Mouse (Mus musculus) intestine, embryonic 14.5 days (tissue): ENCODE results near the gene Lcn3. TPM values are rescaled to one million over a fixed set of nuclear protein-coding genes. Genes with fewer than 3 reads are reported as not detected.
"Not testable (repeated sequence)": the region's sequence is repeated elsewhere in the genome, so short reads cannot be mapped to it uniquely, and the experiment has no call there.

Experiments used
- ATAC-seq: fragments of 200-750 bp; cut with Nextera tagmentation; replicated peaks from 2 replicates; pipeline ENCODE4 v1.8.0; 2017; ENCODE audit warnings: low read depth, moderate number of reproducible peaks, moderate TSS enrichment, moderate library complexity; ENCODE audit not compliant: low FRiP score, low TSS enrichment
- DNase-seq: peaks from one replicate; pipeline ENCODE4 v3.0.0-alpha.2; 2018; ENCODE audit warnings: low spot score
- H3K27ac ChIP-seq: fragments of 300-500 bp; sonication (generic); 2 replicates; pipeline ENCODE4 v1.5.1; 2014; ENCODE audit warnings: low read depth, mild to moderate bottlenecking, control low read depth
- H3K27me3 ChIP-seq: fragments of 300-500 bp; sonication (generic); replicated peaks from 2 replicates; pipeline ENCODE4 v1.6.1; 2014; ENCODE audit warnings: low read length, control low read depth; ENCODE audit not compliant: control insufficient read depth, insufficient read depth
- H3K36me3 ChIP-seq: fragments of 300-500 bp; sonication (generic); 2 replicates; pipeline ENCODE4 v1.6.1; 2014; ENCODE audit warnings: low read length, control low read depth; ENCODE audit not compliant: control insufficient read depth, insufficient read depth
- H3K4me1 ChIP-seq: fragments of 300-500 bp; sonication (generic); replicated peaks from 2 replicates; pipeline ENCODE4 v1.6.1; 2014; ENCODE audit warnings: low read length, control low read depth, mixed read lengths; ENCODE audit not compliant: control insufficient read depth, insufficient read depth
- H3K4me2 ChIP-seq: fragments of 300-500 bp; sonication (generic); 2 replicates; pipeline ENCODE4 v1.6.1; 2014; ENCODE audit warnings: low read length
- H3K4me3 ChIP-seq: fragments of 300-500 bp; sonication (generic); 2 replicates; pipeline ENCODE4 v1.5.1; 2014; ENCODE audit warnings: low read depth, low read length, control low read depth, mixed read lengths
- H3K9ac ChIP-seq: fragments of 300-500 bp; sonication (generic); 2 replicates; pipeline ENCODE4 v1.6.1; 2014; ENCODE audit warnings: mild to moderate bottlenecking, low read length
- H3K9me3 ChIP-seq: fragments of 300-500 bp; sonication (generic); 2 replicates; pipeline ENCODE4 v1.6.1; 2016; ENCODE audit warnings: low read length, control low read depth; ENCODE audit not compliant: control insufficient read depth
- WGBS: fragments of 180-500 bp; shearing (Covaris S2); extraction: QIAGEN DNeasy Blood & Tissue Kit; methylation state at CpG from one replicate; pipeline ENCODE4 v1.1.7; 2014; 5-methylcytosine and 5-hydroxymethylcytosine counted together
- polyA plus RNA-seq: library from polyadenylated mRNA; unstranded; fragments of >200 nt; fragmentation: Nextera tagmentation; extraction: Ambion mirVana; gene quantifications from 2 replicates; pipeline ENCODE4 v1.2.1, GENCODE M21; 2014

Lcn3 gene
- not detected in 2 replicates for polyA plus RNA-seq

GRCm38 (mm10) chr2:25765269-25765668, at the start of gene Lcn3:
Gene Lcn3 (plus strand): TSS chr2:25765569.
- no peak within 1 kb of the TSS for H3K9ac ChIP-seq
- no peak for DNase-seq

GRCm38 (mm10) chr2:25717222-25717621, 48.1 kb upstream of the Lcn3 start:
- no peak for ATAC-seq
- Histone ChIP-seq H3K4me2 (no peak overlapping the region), H3K4me1 (no peaks in the 10 kb centered on the region)

More at GRCm38 (mm10) chr2:25765269-25765668, at the start of gene Lcn3:
- H3K4me1 ChIP-seq: no peaks in the 10 kb centered on the region
- no peak within 1 kb of the TSS for H3K4me2 ChIP-seq
- ATAC-seq: no peak
- H3K27ac ChIP-seq: no peak within 1 kb of the TSS
- no peaks in the 10 kb centered on the region for H3K27me3 ChIP-seq
- H3K4me3 ChIP-seq: no peak within 1 kb of the TSS
- 29% methylated on average over 2 of the region's 2 CpGs for WGBS
- H3K36me3 ChIP-seq: no peaks in the 10 kb centered on the region
- no peaks in the 10 kb centered on the region for H3K9me3 ChIP-seq

GRCm38 (mm10) chr2:25733199-25733930, 32.0 kb upstream of the Lcn3 start:
- DNase-seq (no peak), ATAC-seq (no peak)
- Histone ChIP-seq H3K36me3 (no peaks in the 10 kb centered on the region), H3K9me3 (no peaks in the 10 kb centered on the region), H3K4me1 (no peaks in the 10 kb centered on the region), H3K27ac (no peak overlapping the region), H3K4me2 (no peak overlapping the region), H3K9ac (no peak overlapping the region), H3K27me3 (no peaks in the 10 kb centered on the region), H3K4me3 (no peak overlapping the region)
- 57% methylated on average over 2 of the region's 2 CpGs for WGBS

More at GRCm38 (mm10) chr2:25717222-25717621, 48.1 kb upstream of the Lcn3 start:
- no peak overlapping the region for H3K27ac ChIP-seq
- DNase-seq: no peak
- H3K27me3 ChIP-seq: no peaks in the 10 kb centered on the region
- H3K36me3 ChIP-seq: no peaks in the 10 kb centered on the region
- H3K9ac ChIP-seq: no peak overlapping the region
- H3K9me3 ChIP-seq: no peaks in the 10 kb centered on the region
- H3K4me3 ChIP-seq: no peak overlapping the region

GRCm38 (mm10) chr2:25736709-25737108, 28.7 kb upstream of the Lcn3 start, which contains the start of gene Obp2b:
Gene Obp2b (plus strand): TSS chr2:25737009.
- H3K36me3 ChIP-seq, H3K4me1 ChIP-seq, DNase-seq, H3K27ac ChIP-seq, H3K27me3 ChIP-seq, ATAC-seq, H3K9ac ChIP-seq, H3K9me3 ChIP-seq, H3K4me2 ChIP-seq, H3K4me3 ChIP-seq: not testable (repeated sequence)
- WGBS: 76% methylated on average over 3 of the region's 3 CpGs

GRCm38 (mm10) chr2:25741671-25742070, 23.7 kb upstream of the Lcn3 start:
- WGBS: 58% methylated on average over 1 of the region's 1 CpGs
- DNase-seq: no peak

GRCm38 (mm10) chr2:25754201-25754600, 11.2 kb upstream of the Lcn3 start:
- H3K27me3 ChIP-seq: no peaks in the 10 kb centered on the region
- H3K4me1 ChIP-seq: no peaks in the 10 kb centered on the region
- no peaks in the 10 kb centered on the region for H3K9me3 ChIP-seq
- no peak overlapping the region for H3K4me3 ChIP-seq
- no peaks in the 10 kb centered on the region for H3K36me3 ChIP-seq
- H3K9ac ChIP-seq: no peak overlapping the region
- no peak for ATAC-seq
- H3K4me2 ChIP-seq: no peak overlapping the region
- 95% methylated on average over 1 of the region's 1 CpGs for WGBS
- H3K27ac ChIP-seq: no peak overlapping the region
- no peak for DNase-seq

More at GRCm38 (mm10) chr2:25741671-25742070, 23.7 kb upstream of the Lcn3 start:
- no peaks in the 10 kb centered on the region for H3K9me3 ChIP-seq
- H3K4me1 ChIP-seq: no peaks in the 10 kb centered on the region
- no peak overlapping the region for H3K4me2 ChIP-seq
- no peaks in the 10 kb centered on the region for H3K36me3 ChIP-seq
- no peaks in the 10 kb centered on the region for H3K27me3 ChIP-seq
- no peak for ATAC-seq
- no peak overlapping the region for H3K27ac ChIP-seq
- H3K4me3 ChIP-seq: no peak overlapping the region
- H3K9ac ChIP-seq: no peak overlapping the region

GRCm38 (mm10) chr2:25758064-25758625, 7.2 kb upstream of the Lcn3 start:
- DNase-seq: no peak
- Histone ChIP-seq H3K4me1 (no peaks in the 10 kb centered on the region), H3K27ac (no peak overlapping the region), H3K9me3 (no peaks in the 10 kb centered on the region), H3K4me2 (no peak overlapping the region), H3K9ac (no peak overlapping the region), H3K27me3 (no peaks in the 10 kb centered on the region), H3K36me3 (no peaks in the 10 kb centered on the region), H3K4me3 (no peak overlapping the region)
- no peak for ATAC-seq
- WGBS: 63% methylated on average over 4 of the region's 4 CpGs

- Histone ChIP-seq H3K4me3 (no peak overlapping the region), H3K9ac (no peak overlapping the region), H3K9me3 (no peaks in the 10 kb centered on the region), H3K4me1 (no peaks in the 10 kb centered on the region), H3K36me3 (no peaks in the 10 kb centered on the region), H3K27me3 (no peaks in the 10 kb centered on the region), H3K4me2 (no peak overlapping the region), H3K27ac (no peak overlapping the region)
- DNase-seq (no peak), ATAC-seq (no peak)
- WGBS: 85% methylated on average over 4 of the region's 4 CpGs
Measured at GRCm38 (mm10) chr2:25767764-25768163, 2.4 kb downstream of the Lcn3 start.

GRCm38 (mm10) chr2:25773507-25773906, 8.1 kb downstream of the Lcn3 start:
- no peak overlapping the region for H3K4me3 ChIP-seq
- no peak overlapping the region for H3K4me2 ChIP-seq
- H3K4me1 ChIP-seq: no peaks in the 10 kb centered on the region
- no peak overlapping the region for H3K27ac ChIP-seq
- 81% methylated on average over 2 of the region's 2 CpGs for WGBS
- no peak overlapping the region for H3K9ac ChIP-seq
- no peaks in the 10 kb centered on the region for H3K27me3 ChIP-seq
- H3K36me3 ChIP-seq: no peaks in the 10 kb centered on the region
- H3K9me3 ChIP-seq: no peaks in the 10 kb centered on the region
- ATAC-seq (no peak), DNase-seq (no peak)
